Mouse (Mus musculus): ENCODE measurements around the gene Gm11444. TPM values are rescaled to one million over a fixed set of nuclear protein-coding genes. Genes with fewer than 3 reads are reported as not detected.
A peak's percentile ranks its signal among the peaks of the same experiment; 100 is the strongest.

Gene Gm11444
- not detected in 2 replicates for polyA plus RNA-seq (2016; fragmentation: Nextera tagmentation; extraction: Ambion mirVana)

- Histone ChIP-seq H3K27me3 (peaks cover 42% of the 10 kb centered on the region), H3K4me1 (0 out of 2 replicates have a peak, but pooled peaks cover 3% of the 10 kb centered on the region), H3K9me3 (replicated peaks) (no peaks in the 10 kb centered on the region), H3K4me3 (no peak within 1 kb of the TSS), H3K9ac (no peak within 1 kb of the TSS), H3K36me3 (no peaks in the 10 kb centered on the region), H3K4me2 (replicated peaks) (peak within 1 kb of the TSS; percentile 49), H3K27ac (no peak within 1 kb of the TSS)
- no peak for ATAC-seq (ENCODE audit: low FRiP score)
- 91% methylated on average over 6 of the region's 6 CpGs for WGBS
Observed at GRCm38 (mm10) chr11:85850233-85850632, at the start of gene Gm11444. Gene Gm11444 (minus strand): TSS chr11:85850333.

GRCm38 (mm10) chr11:85896335-85896985 is 46.3 kb upstream of the Gm11444 start:
- Histone ChIP-seq H3K4me1 (peaks cover 8% of the 10 kb centered on the region), H3K9me3 (replicated peaks) (no peaks in the 10 kb centered on the region; the same call in 1 of the 2 replicates), H3K9ac (no peak overlapping the region), H3K27me3 (peaks cover 98% of the 10 kb centered on the region), H3K27ac (no peak overlapping the region), H3K4me3 (no peak overlapping the region), H3K4me2 (replicated peaks) (no peak overlapping the region), H3K36me3 (no peaks in the 10 kb centered on the region)
- 24% methylated on average over 11 of the region's 13 CpGs for WGBS
- no peak for ATAC-seq (ENCODE audit: low FRiP score)

DNA sequence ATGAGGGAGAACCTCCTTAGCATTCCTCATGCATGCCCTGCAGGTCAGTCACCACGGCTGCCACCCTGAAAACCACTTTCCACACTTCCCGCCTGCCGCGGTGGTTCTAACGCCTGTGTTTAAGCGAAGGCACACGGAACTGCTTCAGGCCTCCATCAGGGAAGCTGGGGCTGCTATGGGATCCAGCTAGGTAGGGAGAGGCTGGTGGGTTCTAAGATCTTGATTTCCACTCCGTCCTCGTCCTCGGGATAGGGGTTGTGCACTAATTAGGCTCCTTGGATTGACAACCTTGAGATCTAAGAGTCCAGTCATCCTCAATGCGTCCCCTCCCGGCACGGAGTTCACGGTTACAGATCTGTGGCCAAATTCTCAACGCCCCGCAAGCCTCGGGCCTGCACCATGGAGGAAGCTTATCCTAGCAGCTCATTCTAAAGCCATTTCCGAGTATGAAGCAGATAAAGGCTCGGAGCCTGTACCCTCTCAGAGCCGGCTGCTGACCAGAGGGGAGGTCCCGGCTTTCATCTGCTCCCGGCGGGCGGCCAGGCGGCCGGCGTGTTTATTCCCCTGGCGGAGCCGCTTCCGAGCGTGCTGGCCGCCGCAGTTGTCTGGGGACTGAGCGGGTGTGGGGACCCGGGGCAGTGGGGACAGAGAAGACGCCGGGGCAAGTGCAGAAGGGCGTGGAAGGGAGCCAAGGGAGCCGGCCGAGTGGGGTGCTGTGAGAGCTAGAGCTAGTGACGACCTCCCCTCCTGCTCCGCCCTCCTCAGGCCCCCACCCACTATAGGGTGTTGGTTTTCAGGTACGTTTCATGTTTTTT is 44.8 kb upstream of the Gm11444 start:
- no peaks in the 10 kb centered on the region for H3K36me3 ChIP-seq
- peak overlapping the region; percentile 50 for H3K4me2 ChIP-seq (replicated peaks)
- peak overlapping the region; percentile 22 for H3K4me3 ChIP-seq
- no peaks in the 10 kb centered on the region for H3K9me3 ChIP-seq (replicated peaks)
- H3K9ac ChIP-seq = no peak overlapping the region
- H3K27ac ChIP-seq = no peak overlapping the region
- ATAC-seq (ENCODE audit: low FRiP score) = no peak
- peaks cover 13% of the 10 kb centered on the region for H3K4me1 ChIP-seq
- 1% methylated on average over 43 of the region's 43 CpGs for WGBS
- peaks cover 98% of the 10 kb centered on the region for H3K27me3 ChIP-seq

DNA sequence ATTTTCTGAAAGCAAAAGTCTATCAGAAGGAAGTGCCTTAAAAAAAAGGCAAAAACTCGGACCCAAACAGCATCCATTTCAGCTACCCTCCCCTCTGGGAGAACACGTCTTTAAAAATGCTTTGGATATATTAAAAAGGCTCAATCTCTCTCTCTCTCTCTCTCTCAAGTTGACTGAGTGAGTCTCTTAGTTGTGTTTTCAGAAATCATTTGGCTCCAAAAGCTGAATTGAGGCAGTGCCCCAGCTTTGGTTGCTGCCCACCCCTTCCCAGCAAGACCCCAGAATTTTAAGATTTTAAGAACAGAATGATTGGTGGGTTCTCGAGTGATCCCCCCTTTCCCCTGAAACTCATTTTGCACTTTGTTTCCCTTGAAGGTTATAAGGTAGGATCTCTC is 44.0 kb upstream of the Gm11444 start:
- no peak overlapping the region for H3K9ac ChIP-seq
- ATAC-seq (ENCODE audit: low FRiP score) = no peak
- peaks cover 15% of the 10 kb centered on the region for H3K4me1 ChIP-seq
- no peaks in the 10 kb centered on the region for H3K9me3 ChIP-seq (replicated peaks)
- H3K36me3 ChIP-seq = no peaks in the 10 kb centered on the region
- H3K4me2 ChIP-seq (replicated peaks) = no peak overlapping the region
- no peak overlapping the region for H3K4me3 ChIP-seq
- peaks cover 99% of the 10 kb centered on the region for H3K27me3 ChIP-seq
- H3K27ac ChIP-seq = no peak overlapping the region
- 1% methylated on average over 3 of the region's 3 CpGs for WGBS

- Histone ChIP-seq H3K9me3 (replicated peaks) (no peaks in the 10 kb centered on the region), H3K9ac (no peak overlapping the region), H3K4me1 (peaks cover 15% of the 10 kb centered on the region), H3K4me3 (no peak overlapping the region), H3K4me2 (replicated peaks) (no peak overlapping the region), H3K27me3 (peaks cover 99% of the 10 kb centered on the region), H3K36me3 (no peaks in the 10 kb centered on the region), H3K27ac (no peak overlapping the region)
- no peak for ATAC-seq (ENCODE audit: low FRiP score)
- WGBS = 2% methylated on average over 13 of the region's 13 CpGs
Observed at GRCm38 (mm10) chr11:85893400-85894135, 43.4 kb upstream of the Gm11444 start.

GRCm38 (mm10) chr11:85892771-85893170 is 42.6 kb upstream of the Gm11444 start:
- no peaks in the 10 kb centered on the region for H3K9me3 ChIP-seq (replicated peaks)
- WGBS = 4% methylated on average over 6 of the region's 6 CpGs
- no peak overlapping the region for H3K4me3 ChIP-seq
- ATAC-seq (ENCODE audit: low FRiP score) = no peak
- peaks cover 97% of the 10 kb centered on the region for H3K27me3 ChIP-seq
- H3K4me1 ChIP-seq = peaks cover 20% of the 10 kb centered on the region
- H3K36me3 ChIP-seq = no peaks in the 10 kb centered on the region
- no peak overlapping the region for H3K27ac ChIP-seq
- H3K9ac ChIP-seq = no peak overlapping the region
- H3K4me2 ChIP-seq (replicated peaks) = no peak overlapping the region

DNA sequence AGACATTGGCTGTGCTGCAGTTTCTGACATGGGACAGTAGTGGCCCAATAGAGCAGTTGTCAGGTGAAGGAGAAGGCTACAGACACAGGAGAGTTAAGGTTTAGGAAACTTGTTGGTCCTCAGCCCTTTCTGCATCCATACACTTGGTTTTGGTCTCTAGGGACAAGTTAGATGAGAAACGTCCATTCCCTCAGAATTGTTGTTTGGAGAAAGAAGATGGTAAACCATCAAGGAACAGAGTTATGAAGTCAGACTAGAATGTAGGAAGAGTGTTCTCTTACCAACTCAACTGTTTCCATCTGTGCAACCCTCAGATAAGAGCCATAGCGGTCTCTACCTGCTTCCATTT is 41.5 kb upstream of the Gm11444 start:
- peaks cover 20% of the 10 kb centered on the region for H3K4me1 ChIP-seq
- no peaks in the 10 kb centered on the region for H3K9me3 ChIP-seq (replicated peaks)
- WGBS = 6% methylated on average over 2 of the region's 2 CpGs
- H3K27ac ChIP-seq = no peak overlapping the region
- H3K36me3 ChIP-seq = no peaks in the 10 kb centered on the region
- no peak overlapping the region for H3K4me2 ChIP-seq (replicated peaks)
- no peak for ATAC-seq (ENCODE audit: low FRiP score)
- H3K27me3 ChIP-seq = peaks cover 87% of the 10 kb centered on the region
- H3K4me3 ChIP-seq = no peak overlapping the region
- H3K9ac ChIP-seq = no peak overlapping the region

GRCm38 (mm10) chr11:85891010-85891691 is 41.0 kb upstream of the Gm11444 start:
- no peaks in the 10 kb centered on the region for H3K36me3 ChIP-seq
- no peak overlapping the region for H3K9ac ChIP-seq
- WGBS = 0% methylated on average over 13 of the region's 13 CpGs
- H3K27me3 ChIP-seq = peaks cover 87% of the 10 kb centered on the region
- no peak overlapping the region for H3K4me3 ChIP-seq
- no peak overlapping the region for H3K27ac ChIP-seq
- H3K9me3 ChIP-seq (replicated peaks) = no peaks in the 10 kb centered on the region
- H3K4me1 ChIP-seq = peaks cover 23% of the 10 kb centered on the region
- no peak for ATAC-seq (ENCODE audit: low FRiP score)
- H3K4me2 ChIP-seq (replicated peaks) = no peak overlapping the region

GRCm38 (mm10) chr11:85890563-85890845 is 40.4 kb upstream of the Gm11444 start:
- Histone ChIP-seq H3K27me3 (peaks cover 87% of the 10 kb centered on the region), H3K4me2 (replicated peaks) (no peak overlapping the region), H3K27ac (no peak overlapping the region), H3K9me3 (replicated peaks) (no peaks in the 10 kb centered on the region), H3K9ac (no peak overlapping the region), H3K4me3 (no peak overlapping the region), H3K36me3 (no peaks in the 10 kb centered on the region), H3K4me1 (peaks cover 23% of the 10 kb centered on the region)
- no peak for ATAC-seq (ENCODE audit: low FRiP score)
- under 1% methylated on average over 13 of the region's 13 CpGs for WGBS

- no peak overlapping the region for H3K4me2 ChIP-seq (replicated peaks)
- no peaks in the 10 kb centered on the region for H3K36me3 ChIP-seq
- no peak overlapping the region for H3K4me3 ChIP-seq
- no peak for ATAC-seq (ENCODE audit: low FRiP score)
- H3K27me3 ChIP-seq = peaks cover 87% of the 10 kb centered on the region
- no peak overlapping the region for H3K27ac ChIP-seq
- H3K9ac ChIP-seq = no peak overlapping the region
- peaks cover 19% of the 10 kb centered on the region for H3K4me1 ChIP-seq
- H3K9me3 ChIP-seq (replicated peaks) = no peaks in the 10 kb centered on the region
- 2% methylated on average over 47 of the region's 47 CpGs for WGBS
Observed at GRCm38 (mm10) chr11:85889730-85890562, 39.8 kb upstream of the Gm11444 start.

DNA sequence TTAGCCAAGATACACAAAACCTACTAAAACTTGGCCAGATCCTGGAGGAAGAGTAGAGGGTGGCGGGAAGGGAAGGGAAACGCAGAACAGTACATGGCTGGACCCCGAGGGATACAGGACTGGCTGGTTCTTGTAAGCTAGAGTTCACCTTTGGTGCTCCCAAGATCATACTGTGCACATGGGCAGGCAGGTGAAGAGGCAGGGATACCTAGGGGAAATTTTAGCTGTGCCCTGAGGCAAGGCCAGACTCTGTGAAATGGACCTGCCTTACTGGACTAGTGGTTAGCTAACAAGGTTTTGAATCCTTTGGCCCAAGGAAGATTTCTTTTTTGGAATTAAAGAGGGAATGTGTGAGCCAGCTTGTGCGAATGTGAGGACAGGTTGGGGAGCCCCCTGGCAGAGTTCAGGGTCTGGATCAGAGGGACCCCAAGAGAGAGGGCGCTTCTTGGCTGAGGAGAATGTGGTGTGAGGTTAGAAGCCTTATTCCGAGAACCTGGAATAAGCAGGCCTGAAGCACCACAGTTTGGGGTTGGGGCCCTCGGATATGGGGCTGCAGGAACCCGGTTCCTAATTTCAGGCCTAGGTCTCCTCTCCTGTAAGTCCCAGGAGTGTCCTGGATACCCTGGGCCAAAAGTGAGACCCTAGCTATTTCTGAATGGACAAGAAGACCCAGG is 39.1 kb upstream of the Gm11444 start:
- Histone ChIP-seq H3K36me3 (no peaks in the 10 kb centered on the region), H3K9me3 (replicated peaks) (no peaks in the 10 kb centered on the region), H3K27me3 (peaks cover 87% of the 10 kb centered on the region), H3K9ac (no peak overlapping the region), H3K4me2 (replicated peaks) (no peak overlapping the region), H3K4me1 (peaks cover 15% of the 10 kb centered on the region), H3K27ac (no peak overlapping the region), H3K4me3 (no peak overlapping the region)
- WGBS = 13% methylated on average over 8 of the region's 8 CpGs
- no peak for ATAC-seq (ENCODE audit: low FRiP score)

All from hindbrain, embryonic 12.5 days (tissue).